Comparison of ENCODE assay signal across 11 mouse cellular contexts in genomic region chr11:8245408-8246003, GRCm38 (mm10).
DNase-seq lines count a peak whose midpoint lies in the region; ATAC-seq and TF ChIP-seq lines count a peak whose summit lies in the region.
"Had no signal": no experiment of that assay in that cellular context is flagged by ENCODE, and none has a peak within 500 bp of the region (broad histone marks: within the 10 kb centered on the region; RNA-seq: fewer than 3 reads in every experiment).

No protein-coding gene starts in this region.

- TF ChIP-seq RAD21 in CH12.LX (IDR thresholded peaks at IDR 0.05; ENCODE audit: low read depth, low read length), result peak; percentile 78

- WGBS in kidney, postnatal 0 days, result 32% methylated on average over 3 of the region's 3 CpGs
- WGBS in kidney, embryonic 14.5 days, result 37% methylated on average over 3 of the region's 3 CpGs
- WGBS in hindbrain, embryonic 14.5 days, result 42% methylated on average over 3 of the region's 3 CpGs
- 45% methylated on average over 3 of the region's 3 CpGs for WGBS in thymus, adult 2 months

- H3K79me2 ChIP-seq in CH12.LX (replicated peaks; ENCODE audit: control insufficient read depth, extremely low read depth, insufficient read depth, poor library complexity, severe bottlenecking), result no peaks in the 10 kb centered on the region

- TF ChIP-seq POLR2A in CH12.LX (IDR thresholded peaks at IDR 0.05; ENCODE audit: low read depth, low read length), result no peak
- TF ChIP-seq POLR2A in thymus, adult 2 months (IDR thresholded peaks at IDR 0.05; ENCODE audit: control insufficient read depth, extremely low read depth, insufficient read depth, low read length, poor library complexity), result no peak

- H3K27ac ChIP-seq in kidney, postnatal 0 days, result no peak overlapping the region
- H3K27ac ChIP-seq in kidney, embryonic 14.5 days (ENCODE audit: low read depth, low read length), result no peak overlapping the region
- no peak overlapping the region for H3K27ac ChIP-seq in CH12.LX (ENCODE audit: insufficient read depth, low read depth)
- no peak overlapping the region for H3K27ac ChIP-seq in hindbrain, embryonic 14.5 days
- no peak overlapping the region for H3K27ac ChIP-seq in thymus, adult 2 months (ENCODE audit: control insufficient read depth, insufficient read depth, low read length)
- H3K27ac ChIP-seq: liver, embryonic 13.5 days had no signal

- no peak overlapping the region for H3K9ac ChIP-seq in kidney, postnatal 0 days (ENCODE audit: low read depth, low read length)
- no peak overlapping the region for H3K9ac ChIP-seq in kidney, embryonic 14.5 days (ENCODE audit: low read depth, low read length)
- H3K9ac ChIP-seq in CH12.LX (ENCODE audit: insufficient read depth, low read depth), result no peak overlapping the region
- H3K9ac ChIP-seq in hindbrain, embryonic 14.5 days, result no peak overlapping the region
- H3K9ac ChIP-seq: liver, embryonic 13.5 days had no signal

- no peak overlapping the region for H3K4me2 ChIP-seq in kidney, postnatal 0 days (ENCODE audit: low read length)
- H3K4me2 ChIP-seq in kidney, embryonic 14.5 days (replicated peaks; ENCODE audit: low read depth, low read length), result no peak overlapping the region
- no peak overlapping the region for H3K4me2 ChIP-seq in CH12.LX (ENCODE audit: insufficient read depth, low read depth, poor library complexity, severe bottlenecking)
- no peak overlapping the region for H3K4me2 ChIP-seq in hindbrain, embryonic 14.5 days (replicated peaks)
- H3K4me2 ChIP-seq: liver, embryonic 13.5 days had no signal

- no peaks in the 10 kb centered on the region for H3K27me3 ChIP-seq in kidney, postnatal 0 days (ENCODE audit: insufficient read depth, low read length)
- H3K27me3 ChIP-seq in kidney, embryonic 14.5 days (ENCODE audit: control insufficient read depth, insufficient read depth, low read length), result no peaks in the 10 kb centered on the region
- peaks cover 49% of the 10 kb centered on the region for H3K27me3 ChIP-seq in CH12.LX (replicated peaks)
- no peaks in the 10 kb centered on the region for H3K27me3 ChIP-seq in hindbrain, embryonic 14.5 days (ENCODE audit: control insufficient read depth, insufficient read depth, low read length)
- no peaks in the 10 kb centered on the region for H3K27me3 ChIP-seq in thymus, adult 2 months (ENCODE audit: control insufficient read depth, insufficient read depth, low read length)
- H3K27me3 ChIP-seq: liver, embryonic 13.5 days had no signal

- no peaks in the 10 kb centered on the region for H3K36me3 ChIP-seq in kidney, postnatal 0 days (ENCODE audit: insufficient read depth, low read length)
- H3K36me3 ChIP-seq in kidney, embryonic 14.5 days (ENCODE audit: control insufficient read depth, insufficient read depth, low read length), result no peaks in the 10 kb centered on the region
- no peaks in the 10 kb centered on the region for H3K36me3 ChIP-seq in CH12.LX (replicated peaks in 1 of 2; ENCODE audit: control insufficient read depth in 1 of 2, insufficient read depth in 1 of 2, low read length in 1 of 2)
- no peaks in the 10 kb centered on the region for H3K36me3 ChIP-seq in hindbrain, embryonic 14.5 days (replicated peaks; ENCODE audit: control insufficient read depth, insufficient read depth)
- H3K36me3 ChIP-seq in thymus, adult 2 months (ENCODE audit: control insufficient read depth, insufficient read depth, low read length), result no peaks in the 10 kb centered on the region
- H3K36me3 ChIP-seq: liver, embryonic 13.5 days had no signal

- no peak for ATAC-seq in kidney, postnatal 0 days (replicated peaks; ENCODE audit: low FRiP score, low read depth)
- no peak for ATAC-seq in kidney, embryonic 14.5 days (ENCODE audit: low FRiP score, low TSS enrichment)
- ATAC-seq in hindbrain, embryonic 14.5 days (ENCODE audit: low FRiP score), result no peak

- peak; percentile 76 for TF ChIP-seq CTCF in kidney, postnatal 0 days (IDR thresholded peaks at IDR 0.05; ENCODE audit: low read depth)
- peak; percentile 44 to 71; a peak in 3 of 4 replicates for TF ChIP-seq CTCF in CH12.LX (conservative IDR thresholded peaks at IDR 0.05 in 1 of 2, IDR thresholded peaks at IDR 0.05 in 1 of 2; ENCODE audit: low read depth in 2 of 2, low read length in 2 of 2)
- TF ChIP-seq CTCF in thymus, adult 2 months (IDR thresholded peaks at IDR 0.05; ENCODE audit: borderline replicate concordance, control insufficient read depth, extremely low read depth, insufficient read depth, low read length, poor library complexity), result no peak

- no peaks in the 10 kb centered on the region for H3K4me1 ChIP-seq in kidney, postnatal 0 days (replicated peaks; ENCODE audit: insufficient read depth, low read length)
- no peaks in the 10 kb centered on the region for H3K4me1 ChIP-seq in kidney, embryonic 14.5 days (ENCODE audit: control insufficient read depth, insufficient read depth, low read length)
- no peaks in the 10 kb centered on the region for H3K4me1 ChIP-seq in CH12.LX (ENCODE audit: control insufficient read depth in 1 of 2, insufficient read depth in 2 of 2)
- H3K4me1 ChIP-seq in hindbrain, embryonic 14.5 days (replicated peaks; ENCODE audit: control insufficient read depth, insufficient read depth, low read length), result no peaks in the 10 kb centered on the region
- no peaks in the 10 kb centered on the region for H3K4me1 ChIP-seq in thymus, adult 2 months (replicated peaks; ENCODE audit: control insufficient read depth, insufficient read depth, low read length)
- H3K4me1 ChIP-seq: liver, embryonic 13.5 days had no signal

- dilution Hi-C loops in CH12.LX (cut with MboI; ENCODE audit: extremely low pct_ligation_motif_present, extremely low pct_unique_long_range_greater_than_20kb, low sequenced_read_pairs), result no loop called here

- H3K4me3 ChIP-seq in kidney, postnatal 0 days (replicated peaks; ENCODE audit: low read depth, low read length), result no peak overlapping the region
- no peak overlapping the region for H3K4me3 ChIP-seq in kidney, embryonic 14.5 days (ENCODE audit: low read length)
- no peak overlapping the region for H3K4me3 ChIP-seq in CH12.LX (replicated peaks in 1 of 3; ENCODE audit: low read depth in 2 of 3, low read length in 2 of 3, poor library complexity in 1 of 3)
- no peak overlapping the region for H3K4me3 ChIP-seq in hindbrain, embryonic 14.5 days (replicated peaks; ENCODE audit: low read length)
- H3K4me3 ChIP-seq in thymus, adult 2 months (ENCODE audit: control insufficient read depth, insufficient read depth, low read length), result no peak overlapping the region
- H3K4me3 ChIP-seq: liver, embryonic 13.5 days had no signal

- in situ Hi-C loops in CH12.LX (cut with MboI; ENCODE audit: low pct_ligation_motif_present, low pct_unique_long_range_greater_than_20kb, low sequenced_read_pairs), result loop anchor here (25.0 kb wide), 1 partner anchor 1033 kb away; the partner anchor contains the start of gene Igfbp3

- no peak for TF ChIP-seq EP300 in CH12.LX (IDR thresholded peaks at IDR 0.05; ENCODE audit: low read length)

- no peaks in the 10 kb centered on the region for H3K9me3 ChIP-seq in kidney, postnatal 0 days (replicated peaks; ENCODE audit: low read length)
- no peaks in the 10 kb centered on the region for H3K9me3 ChIP-seq in kidney, embryonic 14.5 days (ENCODE audit: control insufficient read depth, low read length)
- H3K9me3 ChIP-seq in CH12.LX (replicated peaks; ENCODE audit: low read length), result no peaks in the 10 kb centered on the region
- no peaks in the 10 kb centered on the region for H3K9me3 ChIP-seq in hindbrain, embryonic 14.5 days (ENCODE audit: control insufficient read depth, low read length)
- H3K9me3 ChIP-seq: liver, embryonic 13.5 days had no signal

- DNase-seq in kidney, postnatal 0 days (ENCODE audit: low spot score), result peak; percentile 79
- peak; percentile 31 for DNase-seq in CH12.LX (ENCODE audit: extremely low read depth)
- peak; percentile 45 for DNase-seq in R1 (ENCODE audit: low read depth, low spot score)
- peak; percentile 79 for DNase-seq in hindbrain, embryonic 14.5 days (ENCODE audit: low spot score)
- no peak for DNase-seq in adrenal gland, postnatal 10 days
- DNase-seq in thymus, adult 2 months, result no peak
- no peak for DNase-seq in gastrocnemius, postnatal 25 days
- DNase-seq: adrenal gland, adult 2 months; heart, postnatal 4 days; liver, embryonic 13.5 days had no signal

TF ChIP-seq in CH12.LX, 34 proteins besides CTCF, POLR2A, EP300 and RAD21:
- TF ChIP-seq JUN (IDR thresholded peaks at IDR 0.05; ENCODE audit: insufficient read depth, low read depth, low read length), result no peak
- TF ChIP-seq SMC3 (IDR thresholded peaks at IDR 0.05; ENCODE audit: low read depth, low read length), result peak; percentile 60
- no peak for TF ChIP-seq SIN3A (IDR thresholded peaks at IDR 0.05; ENCODE audit: low read length)

Comparison
In these comparisons a context has a peak if more than half of its experiments do, and no peak if none do; other contexts are left out.
1. DNase-seq: peak in kidney, postnatal 0 days (single experiment), CH12.LX (single experiment), R1 (single experiment) and hindbrain, embryonic 14.5 days (single experiment); none in adrenal gland, postnatal 10 days (single experiment), thymus, adult 2 months (single experiment) and gastrocnemius, postnatal 25 days (single experiment).